Mouse (Mus musculus) bone marrow, adult 2 months (tissue): Measurements from ENCODE around the gene Fhod1. TPM values are rescaled to one million over a fixed set of nuclear protein-coding genes. Genes with fewer than 3 reads are reported as not detected.

Experiments
- H3K27ac ChIP-seq: fragments of 200-500 bp; 2 replicates; pipeline ENCODE4 v1.5.1; 2012; ENCODE audit warnings: low read depth, mild to moderate bottlenecking, control low read depth, inconsistent platforms, low read length; ENCODE audit not compliant: control insufficient read depth, poor library complexity, insufficient read depth
- H3K4me1 ChIP-seq: fragments of 200-500 bp; 2 replicates; pipeline ENCODE4 v1.6.1; 2011; ENCODE audit warnings: low read length; ENCODE audit not compliant: control insufficient read depth, insufficient read depth
- H3K4me3 ChIP-seq: fragments of 200-500 bp; replicated peaks from 2 replicates; pipeline ENCODE3; 2011; ENCODE audit warnings: mild to moderate bottlenecking, low read depth, low read length, control low read depth; ENCODE audit not compliant: control insufficient read depth
- CTCF ChIP-seq: fragments of 200-500 bp; IDR thresholded peaks from 2 replicates; pipeline ENCODE4 v1.5.1; 2011; ENCODE audit warnings: low read length, control low read depth; ENCODE audit not compliant: control insufficient read depth, insufficient read depth
- POLR2A ChIP-seq: fragments of 200-500 bp; IDR thresholded peaks from 2 replicates; pipeline ENCODE4 v1.6.1; 2011; ENCODE audit warnings: low read depth, mild to moderate bottlenecking, control low read depth, low read length, borderline replicate concordance; ENCODE audit not compliant: control insufficient read depth
- WGBS: fragments of 180-500 bp; shearing (Covaris S2); methylation state at CpG from one replicate; pipeline ENCODE4 v1.1.7; 2018; 5-methylcytosine and 5-hydroxymethylcytosine counted together
- polyA plus RNA-seq: library from polyadenylated mRNA; stranded (reverse); fragments of >200 nt; gene quantifications from 2 replicates; pipeline ENCODE4 v1.2.4, GENCODE M21; 2011; ENCODE audit warnings: low replicate concordance; ENCODE audit not compliant: missing spikeins, insufficient read depth, insufficient read length

The Fhod1 gene
- polyA plus RNA-seq, 1 experiment = 66.3 TPM

DNA sequence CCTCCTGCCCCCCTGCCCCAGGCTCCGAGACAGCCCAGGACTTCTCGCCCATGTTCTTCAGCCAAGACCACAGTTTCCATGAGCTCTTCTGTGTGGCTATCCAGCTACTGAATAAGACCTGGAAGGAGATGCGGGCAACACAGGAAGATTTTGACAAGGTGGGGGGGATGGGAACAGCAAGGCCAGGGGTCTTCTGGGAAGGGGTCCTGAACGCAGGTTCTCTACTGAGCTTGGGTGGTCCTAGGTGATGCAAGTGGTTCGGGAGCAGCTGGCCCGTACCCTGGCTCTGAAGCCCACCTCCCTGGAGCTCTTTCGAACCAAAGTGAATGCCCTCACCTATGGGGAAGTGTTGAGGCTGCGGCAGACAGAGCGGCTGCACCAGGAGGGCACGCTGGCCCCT lies 39.3 kb downstream of the Fhod1 start:
- Histone ChIP-seq H3K4me3 (no peak overlapping the region), H3K27ac (no peak overlapping the region), H3K4me1 (no peaks in the 10 kb centered on the region; the same call in none of the 2 replicates)
- TF ChIP-seq CTCF (no peak), POLR2A (no peak)
- WGBS = 94% methylated on average over 10 of the region's 10 CpGs

DNA sequence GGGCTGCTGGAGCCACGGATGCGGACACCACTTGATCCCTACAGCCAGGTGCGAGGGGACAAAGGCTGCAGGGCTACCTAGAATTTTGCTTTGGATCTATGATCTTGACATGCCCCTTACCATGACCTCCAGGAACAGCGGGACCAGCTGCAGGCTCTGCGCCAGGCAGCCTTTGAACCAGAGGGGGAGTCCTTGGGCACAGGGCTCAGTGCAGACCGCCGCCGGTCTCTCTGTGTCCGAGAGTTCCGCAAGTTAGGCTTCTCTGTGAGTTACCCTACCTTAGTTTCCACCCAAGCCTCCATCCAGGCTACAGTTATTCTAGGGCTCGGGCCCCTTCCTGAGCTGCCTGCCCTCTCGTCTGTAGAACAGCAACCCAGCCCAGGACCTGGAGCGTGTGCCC lies 40.1 kb downstream of the Fhod1 start:
- WGBS = 96% methylated on average over 13 of the region's 13 CpGs
- Histone ChIP-seq H3K4me3 (no peak overlapping the region), H3K4me1 (no peaks in the 10 kb centered on the region; the same call in none of the 2 replicates), H3K27ac (no peak overlapping the region)
- TF ChIP-seq CTCF = no peak
- TF ChIP-seq POLR2A = no peak

GRCm38 (mm10) chr8:105306146-105306691 lies 41.5 kb downstream of the Fhod1 start:
- no peaks in the 10 kb centered on the region; the same call in 1 of the 2 replicates for H3K4me1 ChIP-seq

GRCm38 (mm10) chr8:105305211-105306145 lies 42.3 kb downstream of the Fhod1 start, which contains the start of gene Elmo3:
Gene Elmo3, plus strand, starts transcription at chr8:105305601.
- Histone ChIP-seq H3K4me1 (no peaks in the 10 kb centered on the region; the same call in 1 of the 2 replicates), H3K27ac (peak within 1 kb of the TSS; percentile 7), H3K4me3 (peak within 1 kb of the TSS; percentile 2)
- 9% methylated on average over 29 of the region's 30 CpGs for WGBS
- no peak for TF ChIP-seq CTCF
- TF ChIP-seq POLR2A = 0 out of 2 replicates have a peak, but pooled peaks have one; percentile 34

More at GRCm38 (mm10) chr8:105306146-105306691, 41.5 kb downstream of the Fhod1 start:
- 41% methylated on average over 5 of the region's 5 CpGs for WGBS
- TF ChIP-seq CTCF = no peak
- Histone ChIP-seq H3K27ac (no peak overlapping the region), H3K4me3 (no peak overlapping the region)

DNA sequence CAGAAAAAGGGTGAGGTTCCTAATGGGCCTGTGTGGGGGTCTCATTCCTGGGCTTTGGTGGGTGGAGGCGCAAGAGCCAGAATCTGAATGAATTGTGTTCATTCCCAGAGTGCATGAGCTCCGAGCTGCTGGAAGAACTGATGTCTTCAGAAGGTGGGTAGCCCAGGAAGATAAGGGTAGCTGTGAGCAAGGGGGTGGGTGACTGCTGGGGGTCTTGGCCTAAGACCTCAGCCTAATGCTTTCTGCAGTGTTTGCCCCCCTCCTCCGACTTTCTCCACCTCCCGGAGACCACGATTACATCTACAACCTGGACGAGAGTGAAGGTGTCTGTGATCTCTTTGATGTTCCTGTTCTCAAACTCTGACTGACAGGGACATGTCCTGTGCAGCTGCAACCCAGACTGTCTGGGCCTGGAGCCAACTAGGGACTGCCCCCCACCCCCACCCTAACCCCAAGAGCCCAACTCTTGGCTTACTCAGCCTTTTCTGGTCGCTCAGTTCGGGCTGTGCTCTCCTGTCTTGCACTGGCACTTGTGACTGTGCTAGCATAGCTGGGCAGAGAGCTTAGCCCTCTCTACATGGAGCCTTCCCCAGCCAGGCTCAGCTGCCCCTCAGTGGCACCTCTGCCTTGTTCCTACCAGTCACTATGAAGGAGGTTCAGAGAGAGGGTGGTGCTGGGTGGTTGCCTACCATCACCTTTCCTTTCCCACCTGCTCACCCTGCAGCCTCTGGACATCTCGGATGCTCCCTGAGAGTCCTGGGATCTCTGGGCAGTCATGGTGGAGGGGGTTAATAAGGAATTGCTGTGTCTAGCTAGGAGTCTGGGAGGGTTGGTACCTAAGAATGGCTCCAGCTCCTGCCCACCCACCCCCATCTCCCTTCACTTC lies 43.2 kb downstream of the Fhod1 start:
- WGBS = 51% methylated on average over 9 of the region's 9 CpGs
- no peak overlapping the region for H3K4me3 ChIP-seq
- H3K27ac ChIP-seq = no peak overlapping the region
- TF ChIP-seq POLR2A = no peak
- no peak for TF ChIP-seq CTCF
- no peaks in the 10 kb centered on the region; the same call in 1 of the 2 replicates for H3K4me1 ChIP-seq

- WGBS = 84% methylated on average over 9 of the region's 9 CpGs
- Histone ChIP-seq H3K4me3 (no peak overlapping the region), H3K27ac (no peak overlapping the region), H3K4me1 (no peaks in the 10 kb centered on the region; the same call in 1 of the 2 replicates)
- TF ChIP-seq CTCF = no peak
- TF ChIP-seq POLR2A = no peak
Measured at GRCm38 (mm10) chr8:105303874-105304273, 43.9 kb downstream of the Fhod1 start.

DNA sequence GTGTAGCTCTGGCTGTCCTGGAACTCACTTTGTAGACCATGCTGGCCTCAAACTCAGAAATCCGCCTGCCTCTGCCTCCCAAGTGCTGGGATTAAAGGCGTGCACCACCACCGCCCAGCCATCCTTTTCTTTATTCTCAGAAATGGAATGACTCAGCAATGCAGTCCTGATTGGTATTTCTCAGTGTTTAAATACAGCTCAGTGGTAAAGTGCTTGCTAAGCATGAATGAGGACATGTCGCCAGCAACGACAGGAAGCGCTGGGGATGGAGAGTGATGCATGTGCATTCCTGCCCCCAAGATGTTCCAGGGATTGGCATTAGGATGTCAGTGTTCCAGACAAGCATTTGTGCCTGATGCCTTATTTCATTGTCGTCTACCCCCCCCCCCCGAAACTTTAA lies 44.4 kb downstream of the Fhod1 start:
- H3K4me1 ChIP-seq = peaks cover 1% of the 10 kb centered on the region; the same call in 1 of the 2 replicates
- H3K27ac ChIP-seq = no peak overlapping the region
- no peak overlapping the region for H3K4me3 ChIP-seq
- TF ChIP-seq CTCF = no peak
- TF ChIP-seq POLR2A = no peak
- WGBS = 74% methylated on average over 8 of the region's 8 CpGs
